Mouse (Mus musculus): ENCODE data around the gene Tnfrsf14.

The Tnfrsf14 gene

DNA sequence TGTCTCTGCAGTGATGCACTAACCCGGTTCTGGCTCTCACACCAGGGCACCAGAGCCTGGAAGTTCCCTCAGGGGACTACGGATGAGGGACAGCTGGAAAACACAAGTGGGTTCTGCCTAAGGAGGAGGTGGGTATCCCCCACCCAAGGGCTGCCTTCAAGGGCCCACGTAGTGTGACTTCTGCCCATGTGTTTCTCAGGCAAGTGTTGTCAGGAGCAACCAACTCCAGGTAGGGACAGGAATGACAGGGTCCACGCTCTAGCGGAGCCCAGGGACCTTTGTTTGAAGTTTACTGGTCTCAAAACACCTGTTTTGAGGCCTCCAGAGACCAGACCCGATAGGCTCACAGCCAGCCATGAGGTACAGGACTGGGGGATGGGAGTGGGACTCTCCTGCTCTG lies 55.2 kb downstream of the Tnfrsf14 start:
- no peak for DNase-seq
